Mouse (Mus musculus): Measurements from ENCODE around the gene Pigs.

DNA sequence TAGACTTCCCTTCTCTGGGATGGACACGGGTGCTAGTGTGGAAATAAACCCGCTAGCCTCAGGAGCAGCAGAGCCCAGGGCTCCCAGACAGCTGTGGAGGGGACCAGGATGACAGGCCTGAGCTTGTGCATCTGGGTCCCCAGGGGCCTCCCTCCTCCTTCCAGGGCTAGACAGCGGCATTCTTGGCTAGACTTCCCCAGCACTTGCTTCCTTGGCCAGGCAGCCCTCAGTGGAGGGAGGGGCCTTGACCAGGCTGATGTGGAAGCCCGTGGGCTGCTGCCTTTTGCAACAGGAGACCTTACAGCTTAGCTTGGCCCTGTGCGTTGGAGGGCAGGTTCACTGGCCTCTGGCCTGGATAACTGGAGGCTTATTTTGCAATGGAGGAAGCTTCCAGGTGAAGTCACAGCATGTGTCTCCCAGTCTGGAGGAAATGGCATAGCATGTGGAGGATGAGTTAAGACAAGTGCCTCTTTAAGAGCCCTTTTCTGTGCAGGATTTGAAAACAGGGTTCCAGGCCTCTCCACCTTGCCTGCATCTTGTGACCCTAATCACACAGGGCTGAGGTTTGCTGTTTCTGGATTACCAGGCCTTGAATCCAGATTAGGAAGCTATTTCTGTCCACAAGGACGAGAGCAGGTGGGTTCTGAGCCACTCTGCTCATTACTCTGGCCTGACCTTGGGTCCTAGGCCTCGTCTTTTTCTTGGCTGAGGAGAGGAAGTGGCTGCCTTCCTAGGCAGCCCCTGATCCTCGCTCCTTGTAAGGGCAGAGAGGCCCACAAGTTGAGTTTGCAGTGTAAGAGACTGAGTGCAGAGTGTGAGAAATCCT is 16.9 kb downstream of the Pigs start:
- TF ChIP-seq CTCF (IDR thresholded peaks at IDR 0.05; ENCODE audit: borderline replicate concordance, insufficient read depth, low read length) (no peak), POLR2A (IDR thresholded peaks at IDR 0.05; ENCODE audit: low read depth, low read length) (no peak)

All from embryonic fibroblast, embryonic 13.5 days (primary cell).